Mouse (Mus musculus) lung, embryonic 14.5 days (tissue): ENCODE data around the gene Gm42421. TPM values are rescaled to one million over a fixed set of nuclear protein-coding genes. Genes with fewer than 3 reads are reported as not detected.

Source experiments
- ATAC-seq: fragments of 200-750 bp; cut with Nextera tagmentation; 2 replicates; pipeline ENCODE4 v1.8.0; 2017; ENCODE audit warnings: mild to moderate bottlenecking, moderate TSS enrichment, moderate library complexity; ENCODE audit not compliant: insufficient read depth
- DNase-seq: peaks from one replicate; pipeline ENCODE4 v3.0.0-alpha.2; 2015
- H3K27ac ChIP-seq: fragments of 300-500 bp; sonication (generic); 2 replicates; pipeline ENCODE4 v1.5.1; 2014; ENCODE audit warnings: low read depth, mild to moderate bottlenecking, moderate library complexity
- H3K27me3 ChIP-seq: fragments of 300-500 bp; sonication (generic); 2 replicates; pipeline ENCODE4 v1.6.1; 2014; ENCODE audit warnings: low read length, control low read depth; ENCODE audit not compliant: insufficient read depth
- H3K36me3 ChIP-seq: fragments of 300-500 bp; sonication (generic); 2 replicates; pipeline ENCODE4 v1.6.1; 2014; ENCODE audit warnings: control low read depth; ENCODE audit not compliant: insufficient read depth
- H3K4me1 ChIP-seq: fragments of 300-500 bp; sonication (generic); 2 replicates; pipeline ENCODE4 v1.6.1; 2014; ENCODE audit warnings: antibody characterized with exemption, control low read depth; ENCODE audit not compliant: insufficient read depth
- H3K4me2 ChIP-seq: fragments of 300-500 bp; sonication (generic); 2 replicates; pipeline ENCODE4 v1.6.1; 2014; ENCODE audit warnings: mild to moderate bottlenecking
- H3K4me3 ChIP-seq: fragments of 300-500 bp; sonication (generic); 2 replicates; pipeline ENCODE4 v1.5.1; 2014; ENCODE audit warnings: low read depth, low read length
- H3K9ac ChIP-seq: fragments of 300-500 bp; sonication (generic); 2 replicates; pipeline ENCODE4 v1.6.1; 2014
- H3K9me3 ChIP-seq: fragments of 300-500 bp; sonication (generic); 2 replicates; pipeline ENCODE4 v1.6.1; 2016; ENCODE audit warnings: low read depth, low read length, control low read depth
- CTCF ChIP-seq: IDR thresholded peaks from 2 replicates; pipeline ENCODE4 v1.5.1; 2016; ENCODE audit warnings: antibody characterized with exemption, low read depth
- WGBS: fragments of 180-500 bp; shearing (Covaris S2); extraction: QIAGEN DNeasy Blood & Tissue Kit; methylation state at CpG from one replicate; pipeline ENCODE4 v1.1.7; 2014; 5-methylcytosine and 5-hydroxymethylcytosine counted together
- polyA plus RNA-seq: library from polyadenylated mRNA; unstranded; fragments of >200 nt; fragmentation: Nextera tagmentation; extraction: Ambion mirVana; gene quantifications from 2 replicates; pipeline ENCODE4 v1.2.1, GENCODE M21; 2014

The Gm42421 gene
- polyA plus RNA-seq, 1 experiment from 2014 or later, result 0.79 TPM

DNA sequence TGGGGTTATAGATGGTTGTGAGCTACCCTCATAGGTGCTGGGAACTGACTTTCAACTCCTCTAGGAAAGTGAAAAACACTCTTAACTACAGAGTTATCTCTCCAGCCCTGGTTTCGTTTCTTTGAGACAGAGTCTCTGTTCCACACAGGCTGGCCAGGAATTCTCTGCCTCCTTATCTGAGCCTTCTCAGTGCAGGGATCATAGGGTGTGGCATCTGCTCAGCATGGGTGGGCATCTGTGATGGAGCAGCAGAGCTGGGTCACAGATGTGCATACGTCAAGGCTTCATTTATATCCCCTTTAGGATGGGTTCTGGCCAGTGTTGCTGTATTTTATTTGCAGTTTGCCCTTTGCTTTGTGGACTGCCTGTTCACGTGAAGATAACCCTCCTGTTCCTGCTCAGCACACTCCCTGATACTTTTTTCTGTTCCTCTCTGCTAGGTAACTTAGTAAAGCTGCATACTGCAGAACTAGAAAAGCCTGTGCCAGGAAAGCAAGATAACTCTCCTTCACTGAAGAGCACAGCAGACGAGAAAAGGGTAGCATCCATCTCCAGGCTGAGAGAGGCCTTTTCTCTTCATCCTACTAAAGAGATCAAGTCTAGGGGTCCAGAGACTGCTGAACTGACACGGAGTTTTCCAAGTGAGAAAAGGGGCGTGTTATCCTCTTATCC, 3.1 kb upstream of the Gm42421 start:
- Histone ChIP-seq H3K27me3 (no peaks in the 10 kb centered on the region), H3K4me1 (no peaks in the 10 kb centered on the region), H3K9me3 (no peaks in the 10 kb centered on the region), H3K27ac (no peak overlapping the region), H3K4me2 (no peak overlapping the region), H3K9ac (no peak overlapping the region), H3K4me3 (no peak overlapping the region), H3K36me3 (peaks cover 85% of the 10 kb centered on the region)
- DNase-seq (no peak), ATAC-seq (no peak)
- 84% methylated on average over 6 of the region's 6 CpGs for WGBS
- no peak for TF ChIP-seq CTCF

DNA sequence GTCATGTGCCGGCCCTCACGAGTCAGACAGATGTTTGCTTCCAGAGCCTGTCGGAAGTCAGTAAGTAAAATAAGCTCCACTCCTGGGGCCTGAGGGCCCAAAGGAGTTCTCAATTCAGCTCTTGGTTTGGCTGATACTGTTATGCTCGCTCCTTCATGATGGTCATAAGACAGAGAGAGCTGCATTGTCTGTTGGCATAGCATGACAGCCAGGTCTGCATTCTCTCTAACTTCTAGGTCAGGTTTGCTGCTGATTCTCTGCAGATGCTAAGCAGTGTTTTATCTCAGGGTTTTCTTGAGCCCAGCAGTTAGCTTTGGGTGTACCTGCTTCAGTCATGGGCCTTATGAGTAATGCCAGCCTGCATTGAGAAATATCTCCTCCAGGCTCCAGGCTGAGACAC, 1.3 kb downstream of the Gm42421 start:
- ATAC-seq (no peak), DNase-seq (no peak)
- WGBS, result 84% methylated on average over 4 of the region's 4 CpGs
- Histone ChIP-seq H3K4me3 (no peak overlapping the region), H3K9ac (no peak overlapping the region), H3K36me3 (peaks cover 78% of the 10 kb centered on the region), H3K27me3 (no peaks in the 10 kb centered on the region), H3K4me1 (no peaks in the 10 kb centered on the region), H3K9me3 (no peaks in the 10 kb centered on the region), H3K4me2 (no peak overlapping the region), H3K27ac (no peak overlapping the region)
- TF ChIP-seq CTCF, result no peak

DNA sequence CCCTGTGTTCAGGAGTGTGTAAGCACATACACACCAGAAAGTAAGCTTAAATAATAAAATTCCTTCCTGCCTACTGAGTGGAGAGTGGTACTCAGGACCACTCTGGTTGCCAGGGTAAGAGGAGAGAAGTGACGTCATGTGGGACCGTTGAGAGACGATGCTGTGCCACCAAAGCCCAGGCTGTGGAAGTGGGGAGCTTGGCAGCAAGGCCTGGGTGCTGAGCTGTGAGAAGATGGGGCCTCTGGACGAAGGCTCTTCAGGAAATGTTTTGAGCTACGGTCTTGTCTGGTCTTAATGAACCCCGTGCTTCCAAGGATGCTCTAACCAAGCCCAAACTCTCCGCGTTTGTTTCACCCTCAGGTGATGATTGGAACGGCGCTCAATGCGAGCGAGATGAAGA, 2.7 kb downstream of the Gm42421 start:
- Histone ChIP-seq H3K36me3 (peaks cover 64% of the 10 kb centered on the region), H3K4me2 (no peak overlapping the region), H3K27me3 (no peaks in the 10 kb centered on the region), H3K27ac (no peak overlapping the region), H3K9me3 (no peaks in the 10 kb centered on the region), H3K9ac (no peak overlapping the region), H3K4me1 (no peaks in the 10 kb centered on the region), H3K4me3 (no peak overlapping the region)
- DNase-seq, result no peak
- 90% methylated on average over 12 of the region's 12 CpGs for WGBS
- no peak for TF ChIP-seq CTCF
- no peak for ATAC-seq

DNA sequence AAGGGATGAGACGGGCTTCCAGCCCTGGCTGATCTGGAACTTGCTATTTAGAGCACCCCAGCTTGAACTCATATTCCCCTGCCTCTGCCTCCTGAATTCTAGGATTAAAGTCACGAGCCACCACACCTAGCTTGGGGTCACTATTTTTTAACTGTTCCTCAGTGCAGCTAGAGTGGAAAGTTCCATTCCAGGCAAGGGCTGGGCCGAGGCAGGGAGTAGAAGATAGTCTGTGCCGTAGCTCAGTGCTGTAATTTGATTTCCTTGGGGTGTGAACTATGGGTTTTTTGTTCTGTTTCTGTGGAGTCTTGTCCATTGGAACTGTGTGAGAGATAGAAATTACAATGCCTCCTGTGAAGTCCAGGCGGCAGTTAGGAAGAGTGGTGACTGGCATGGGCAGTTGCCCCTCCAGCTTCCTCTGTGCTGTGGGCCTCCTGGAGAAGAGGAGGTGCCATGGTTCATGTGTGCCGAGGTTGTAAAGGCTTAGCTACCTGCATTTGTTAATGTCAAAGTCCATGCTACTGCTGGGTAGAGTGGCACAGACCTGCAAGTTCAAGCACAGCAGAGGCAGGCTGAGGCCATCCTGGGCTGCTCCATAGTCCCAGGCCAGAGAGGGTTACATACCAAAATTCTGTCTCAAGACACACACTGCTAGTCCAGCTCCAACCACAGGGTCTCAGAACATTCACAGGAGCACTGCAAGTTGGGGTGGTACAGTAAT, 4.0 kb downstream of the Gm42421 start:
- no peak for DNase-seq
- H3K4me1 ChIP-seq, result no peaks in the 10 kb centered on the region
- WGBS, result 87% methylated on average over 6 of the region's 6 CpGs
- H3K27me3 ChIP-seq, result no peaks in the 10 kb centered on the region
- H3K9me3 ChIP-seq, result no peaks in the 10 kb centered on the region
- H3K27ac ChIP-seq, result no peak overlapping the region
- H3K4me2 ChIP-seq, result no peak overlapping the region
- H3K9ac ChIP-seq, result no peak overlapping the region
- H3K36me3 ChIP-seq, result peaks cover 51% of the 10 kb centered on the region
- TF ChIP-seq CTCF, result no peak
- H3K4me3 ChIP-seq, result no peak overlapping the region
- ATAC-seq, result no peak

DNA sequence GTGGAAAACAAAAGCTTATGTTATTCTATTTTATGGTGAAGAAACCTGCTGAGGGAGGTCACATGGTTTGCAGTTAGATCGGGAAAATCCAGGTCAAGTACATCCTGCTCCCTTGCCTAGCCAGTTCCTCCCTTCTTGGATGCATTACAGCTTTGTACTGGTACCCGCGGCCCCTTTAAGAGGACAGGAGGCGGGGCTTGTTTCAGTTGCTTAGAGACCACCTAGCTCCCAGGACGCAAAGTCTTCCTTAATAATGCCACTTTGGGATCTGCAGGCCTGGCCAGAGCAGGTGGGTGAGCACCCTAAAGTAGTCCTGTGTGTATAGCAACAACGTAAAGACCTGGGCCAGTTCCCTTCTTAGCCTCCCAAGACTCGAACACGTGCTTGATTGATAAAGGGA, 4.9 kb downstream of the Gm42421 start, which contains the start of gene Rsph10b:
TSS of gene Rsph10b (plus strand) at position 205 of the 400 bp plus-strand sequence.
- Histone ChIP-seq H3K9me3 (no peaks in the 10 kb centered on the region), H3K27me3 (no peaks in the 10 kb centered on the region), H3K9ac (no peak within 1 kb of the TSS), H3K4me2 (0 out of 2 replicates have a peak within 1 kb of the TSS, but pooled peaks have one; percentile 15), H3K36me3 (peaks cover 45% of the 10 kb centered on the region), H3K27ac (no peak within 1 kb of the TSS), H3K4me1 (no peaks in the 10 kb centered on the region), H3K4me3 (no peak within 1 kb of the TSS)
- ATAC-seq, result peak; percentile 28; the same call in 1 of the 2 replicates
- TF ChIP-seq CTCF, result no peak
- WGBS, result 18% methylated on average over 8 of the region's 8 CpGs
- DNase-seq, result peak; percentile 47

DNA sequence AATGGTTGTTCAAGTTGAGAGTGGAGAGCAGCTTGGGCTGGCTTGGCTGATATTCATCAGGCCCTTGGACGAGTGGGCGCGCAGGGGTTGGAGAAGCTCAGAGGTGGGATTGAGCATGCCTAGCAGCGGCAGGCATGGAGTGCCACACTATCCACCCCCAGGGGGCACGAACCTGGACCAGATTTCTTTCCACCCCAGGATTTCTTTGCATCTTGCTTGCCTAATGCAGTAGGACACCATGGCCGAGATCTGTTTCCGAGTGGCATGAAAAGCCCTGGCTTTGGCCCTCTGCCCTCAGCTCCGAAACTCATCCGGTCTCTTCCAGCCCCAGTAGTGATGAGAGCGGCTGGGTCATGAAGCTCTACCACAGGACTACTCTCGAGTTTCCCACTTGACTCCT, 5.4 kb downstream of the Gm42421 start:
- DNase-seq (no peak), ATAC-seq (no peak)
- no peaks in the 10 kb centered on the region for H3K27me3 ChIP-seq
- H3K4me1 ChIP-seq, result no peaks in the 10 kb centered on the region
- 83% methylated on average over 11 of the region's 11 CpGs for WGBS
- H3K4me3 ChIP-seq, result no peak overlapping the region
- no peak for TF ChIP-seq CTCF
- H3K9ac ChIP-seq, result no peak overlapping the region
- peaks cover 39% of the 10 kb centered on the region for H3K36me3 ChIP-seq
- no peaks in the 10 kb centered on the region for H3K9me3 ChIP-seq
- H3K4me2 ChIP-seq, result no peak overlapping the region
- H3K27ac ChIP-seq, result no peak overlapping the region

DNA sequence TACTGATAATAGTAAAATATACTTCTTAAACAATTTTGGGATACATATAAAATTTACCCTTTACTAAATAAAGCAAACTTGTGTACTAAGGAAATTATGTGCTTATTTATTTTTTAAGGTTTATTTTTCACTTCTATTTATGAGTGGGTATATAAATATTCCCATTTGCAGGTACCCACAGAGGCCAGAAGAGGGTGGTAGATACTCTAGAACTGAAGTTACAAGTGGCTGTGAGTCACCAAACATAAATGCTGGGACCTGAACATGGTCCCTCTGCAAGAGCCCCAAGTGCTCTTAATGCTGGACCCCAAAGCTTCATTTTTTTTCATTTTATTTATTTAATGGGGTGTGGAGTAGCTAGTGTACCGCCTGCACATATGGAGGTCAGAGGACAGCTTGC, 5.9 kb downstream of the Gm42421 start:
- DNase-seq (no peak), ATAC-seq (no peak)
- no peak overlapping the region for H3K4me2 ChIP-seq
- 85% methylated on average over 1 of the region's 1 CpGs for WGBS
- H3K27me3 ChIP-seq, result no peaks in the 10 kb centered on the region
- 0 out of 2 replicates have a peak, but pooled peaks have one; percentile 10 for TF ChIP-seq CTCF
- peaks cover 35% of the 10 kb centered on the region for H3K36me3 ChIP-seq
- H3K27ac ChIP-seq, result no peak overlapping the region
- H3K4me1 ChIP-seq, result no peaks in the 10 kb centered on the region
- H3K4me3 ChIP-seq, result no peak overlapping the region
- no peak overlapping the region for H3K9ac ChIP-seq
- H3K9me3 ChIP-seq, result no peaks in the 10 kb centered on the region
